Mouse (Mus musculus): ENCODE results near the gene Taar8a. TPM values are rescaled to one million over a fixed set of nuclear protein-coding genes. Genes with fewer than 3 reads are reported as not detected.
"Not testable (repeated sequence)": the region's sequence is repeated elsewhere in the genome, so short reads cannot be mapped to it uniquely, and the experiment has no call there.

Taar8a gene
- polyA plus RNA-seq (2015; fragmentation: Nextera tagmentation; extraction: Ambion mirVana) = not detected in 2 replicates

DNA sequence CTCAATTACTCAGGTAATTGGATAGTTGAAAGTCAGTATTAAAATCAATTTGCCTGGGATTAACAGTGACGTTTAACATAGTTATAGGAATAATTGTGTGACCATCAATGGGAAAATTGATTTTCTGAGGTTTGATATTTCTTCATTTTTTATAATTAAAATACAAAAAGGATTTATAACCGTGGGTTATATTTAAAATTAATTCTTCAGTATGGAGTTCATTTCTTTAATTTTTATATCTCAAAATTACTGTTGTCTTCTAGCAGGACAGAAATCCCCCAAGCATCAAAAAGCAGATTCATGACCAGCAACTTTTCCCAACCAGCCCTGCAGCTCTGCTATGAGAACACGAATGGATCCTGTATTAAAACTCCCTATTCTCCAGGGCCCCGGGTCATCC lies at the start of gene Taar8a:
Taar8a (plus strand) TSS at position 301 of the 400 bp plus-strand sequence.
- not testable (repeated sequence) for ATAC-seq (ENCODE audit: insufficient number of reproducible peaks, insufficient read depth, low FRiP score, low TSS enrichment, low read depth); H3K4me1 ChIP-seq; H3K27ac ChIP-seq; H3K9me3 ChIP-seq; H3K4me2 ChIP-seq; H3K27me3 ChIP-seq; H3K4me3 ChIP-seq; H3K9ac ChIP-seq; H3K36me3 ChIP-seq
- WGBS = 74% methylated on average over 2 of the region's 4 CpGs

DNA sequence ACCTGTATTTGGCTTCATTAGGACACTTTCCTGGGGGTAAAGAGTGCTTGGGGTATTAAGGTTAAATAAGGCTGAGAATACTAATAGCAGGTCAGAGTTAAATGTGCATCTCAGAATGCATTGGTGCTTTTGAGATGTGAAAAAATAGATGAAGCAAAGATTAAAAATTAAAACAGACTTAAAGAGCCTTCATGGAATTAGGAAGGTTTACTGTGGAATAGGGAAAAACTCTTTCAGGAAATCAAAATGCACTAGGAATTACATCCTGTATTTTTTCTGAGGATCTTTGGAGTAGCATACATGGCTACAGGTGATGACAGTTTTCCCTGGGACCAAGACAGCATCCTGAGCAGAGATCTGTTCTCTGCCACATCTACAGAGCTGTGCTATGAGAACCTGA lies 49.4 kb upstream of the Taar8a start, which contains the start of gene Taar7d:
Taar7d (plus strand) TSS at position 301 of the 400 bp plus-strand sequence.
- Histone ChIP-seq H3K4me2 (no peak within 1 kb of the TSS), H3K9me3 (no peaks in the 10 kb centered on the region)
- no peak for ATAC-seq (ENCODE audit: insufficient number of reproducible peaks, insufficient read depth, low FRiP score, low TSS enrichment, low read depth)

DNA sequence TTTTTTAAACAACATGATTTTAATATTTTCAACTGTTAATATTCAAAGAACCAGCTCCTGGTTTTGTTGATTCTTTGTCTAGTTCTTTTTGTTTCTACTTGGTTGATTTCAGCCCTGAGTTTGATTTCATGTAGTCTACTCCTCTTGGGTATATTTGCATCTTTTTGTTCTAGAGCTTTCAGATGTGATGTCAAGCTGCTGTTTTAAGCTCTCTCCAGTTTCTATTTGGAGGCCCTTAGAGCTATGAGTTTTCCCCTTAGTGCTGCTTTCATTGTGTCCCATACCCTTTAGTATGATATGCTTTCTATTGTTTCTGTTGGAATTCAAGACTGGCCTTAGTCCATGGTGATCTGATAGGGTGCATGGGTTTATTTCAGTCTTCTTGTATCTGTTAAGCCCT lies 45.0 kb upstream of the Taar8a start:
- Histone ChIP-seq H3K4me2 (no peak overlapping the region), H3K9me3 (no peaks in the 10 kb centered on the region), H3K4me3 (no peak overlapping the region), H3K27me3 (no peaks in the 10 kb centered on the region), H3K36me3 (no peaks in the 10 kb centered on the region), H3K9ac (no peak overlapping the region), H3K27ac (no peak overlapping the region), H3K4me1 (no peaks in the 10 kb centered on the region)
- no peak for ATAC-seq (ENCODE audit: insufficient number of reproducible peaks, insufficient read depth, low FRiP score, low TSS enrichment, low read depth)

More for the DNA sequence above, 49.4 kb upstream of the Taar8a start, which contains the start of gene Taar7d:
- Histone ChIP-seq H3K36me3 (no peaks in the 10 kb centered on the region), H3K27me3 (no peaks in the 10 kb centered on the region), H3K4me3 (no peak within 1 kb of the TSS), H3K4me1 (no peaks in the 10 kb centered on the region), H3K27ac (no peak within 1 kb of the TSS), H3K9ac (no peak within 1 kb of the TSS)

DNA sequence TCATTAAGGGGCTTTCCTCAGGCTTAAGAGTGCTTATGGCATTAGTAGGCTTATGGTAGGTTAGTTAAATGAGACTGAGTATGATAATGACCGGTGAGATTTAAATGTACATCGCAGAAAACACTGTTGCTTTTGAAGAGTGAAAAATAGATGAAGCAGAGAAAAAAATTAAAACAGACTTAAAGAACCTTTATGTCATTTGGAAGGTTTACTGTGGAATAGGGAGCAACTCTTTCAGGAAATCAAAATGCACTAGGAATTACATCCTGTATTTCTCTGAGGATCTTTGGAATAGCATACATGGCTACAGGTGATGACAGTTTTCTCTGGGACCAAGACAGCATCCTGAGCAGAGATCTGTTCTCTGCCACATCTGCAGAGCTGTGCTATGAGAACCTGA lies 39.0 kb upstream of the Taar8a start, which contains the start of gene Taar7e:
Taar7e (plus strand) TSS at position 301 of the 400 bp plus-strand sequence.
- Histone ChIP-seq H3K4me1 (no peaks in the 10 kb centered on the region), H3K27me3 (no peaks in the 10 kb centered on the region), H3K4me2 (no peak within 1 kb of the TSS), H3K4me3 (no peak within 1 kb of the TSS), H3K9ac (no peak within 1 kb of the TSS), H3K36me3 (no peaks in the 10 kb centered on the region), H3K27ac (no peak within 1 kb of the TSS), H3K9me3 (no peaks in the 10 kb centered on the region)
- no peak for ATAC-seq (ENCODE audit: insufficient number of reproducible peaks, insufficient read depth, low FRiP score, low TSS enrichment, low read depth)
- 82% methylated on average over 2 of the region's 2 CpGs for WGBS

DNA sequence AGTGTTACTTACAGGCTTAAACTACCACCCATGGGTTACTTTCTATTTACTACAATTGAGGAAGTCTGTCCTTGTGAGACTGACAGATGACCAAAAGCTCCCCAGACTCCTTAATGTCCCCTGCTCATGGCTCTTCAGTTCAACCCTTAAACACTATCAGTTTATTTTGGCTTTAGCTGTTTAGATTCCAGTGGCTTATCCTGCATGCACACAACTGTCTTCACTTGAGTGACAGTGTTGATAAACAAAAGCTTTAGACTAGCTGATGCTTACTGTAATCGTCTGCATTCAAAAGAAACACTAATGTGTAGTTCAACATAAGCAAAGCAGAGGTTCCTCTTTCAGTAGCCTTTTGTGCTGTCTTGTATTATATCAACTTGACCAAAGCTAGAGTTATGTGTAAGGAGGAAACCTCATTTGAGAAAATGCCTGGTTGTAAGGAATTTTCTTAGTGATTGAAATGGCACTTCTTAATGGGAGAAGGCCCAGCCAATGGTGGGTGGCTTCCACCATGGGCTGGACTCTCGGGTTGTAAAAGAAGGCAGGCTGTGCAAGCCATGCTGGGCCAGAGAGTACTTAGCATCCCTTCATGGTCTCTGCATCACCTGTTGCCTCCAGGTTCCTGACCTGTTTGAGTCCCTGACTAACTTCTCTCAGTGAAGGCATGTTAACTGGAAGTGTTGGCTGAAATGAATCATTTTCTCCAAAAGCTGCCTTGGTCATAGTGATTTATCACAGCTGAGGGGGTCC lies 36.0 kb upstream of the Taar8a start:
- Histone ChIP-seq H3K4me3 (no peak overlapping the region), H3K9me3 (no peaks in the 10 kb centered on the region), H3K27me3 (no peaks in the 10 kb centered on the region), H3K9ac (no peak overlapping the region), H3K4me1 (no peaks in the 10 kb centered on the region), H3K36me3 (no peaks in the 10 kb centered on the region), H3K27ac (no peak overlapping the region), H3K4me2 (no peak overlapping the region)
- 66% methylated on average over 2 of the region's 2 CpGs for WGBS
- ATAC-seq (ENCODE audit: insufficient number of reproducible peaks, insufficient read depth, low FRiP score, low TSS enrichment, low read depth) = no peak

DNA sequence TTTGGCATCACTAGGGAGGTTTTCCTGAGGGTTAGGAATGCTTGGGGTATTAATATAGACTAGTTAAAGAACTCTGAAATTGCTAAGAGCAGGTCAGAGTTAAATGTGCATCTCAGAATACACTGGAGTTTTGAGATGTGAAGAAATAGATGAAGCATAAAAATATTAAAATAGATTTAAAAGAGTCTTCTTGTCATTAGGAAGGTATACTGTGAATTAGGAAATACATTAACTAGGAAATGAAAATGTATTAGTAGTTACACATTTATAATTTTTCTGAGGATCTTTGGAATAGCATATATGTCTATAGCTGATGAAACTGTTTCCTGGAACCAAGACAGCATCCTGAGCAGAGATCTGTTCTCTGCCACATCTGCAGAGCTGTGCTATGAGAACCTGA lies 27.1 kb upstream of the Taar8a start, which contains the start of gene Taar7f:
Taar7f (plus strand) TSS at position 301 of the 400 bp plus-strand sequence.
- no peak for ATAC-seq (ENCODE audit: insufficient number of reproducible peaks, insufficient read depth, low FRiP score, low TSS enrichment, low read depth)
- Histone ChIP-seq H3K4me1 (no peaks in the 10 kb centered on the region), H3K27me3 (no peaks in the 10 kb centered on the region), H3K4me3 (no peak within 1 kb of the TSS), H3K27ac (no peak within 1 kb of the TSS), H3K9ac (no peak within 1 kb of the TSS), H3K36me3 (no peaks in the 10 kb centered on the region), H3K4me2 (no peak within 1 kb of the TSS), H3K9me3 (no peaks in the 10 kb centered on the region)

DNA sequence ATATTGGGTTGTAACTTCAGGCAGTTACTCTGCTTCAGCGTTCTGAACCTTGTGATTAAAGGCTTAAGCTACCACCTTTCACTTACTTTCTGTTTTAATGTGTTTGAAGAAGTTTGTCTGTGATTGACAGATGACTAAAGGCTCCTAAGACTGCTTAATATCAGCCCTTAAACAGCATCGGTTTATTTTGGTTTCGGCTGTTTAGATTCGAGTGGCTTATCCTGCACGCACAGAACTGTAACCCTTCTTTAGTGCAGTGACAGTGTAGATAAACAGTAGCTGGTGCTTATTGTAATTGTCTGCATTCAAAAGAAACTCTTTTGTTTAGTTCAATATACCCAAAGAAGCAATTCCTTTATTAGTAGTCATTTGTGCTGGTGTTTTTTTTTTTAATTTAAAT lies 24.3 kb upstream of the Taar8a start:
- Histone ChIP-seq H3K4me1 (no peaks in the 10 kb centered on the region), H3K9me3 (no peaks in the 10 kb centered on the region), H3K27ac (no peak overlapping the region), H3K4me2 (no peak overlapping the region), H3K4me3 (no peak overlapping the region), H3K36me3 (no peaks in the 10 kb centered on the region), H3K9ac (no peak overlapping the region), H3K27me3 (no peaks in the 10 kb centered on the region)
- WGBS = 64% methylated on average over 5 of the region's 5 CpGs
- no peak for ATAC-seq (ENCODE audit: insufficient number of reproducible peaks, insufficient read depth, low FRiP score, low TSS enrichment, low read depth)

DNA sequence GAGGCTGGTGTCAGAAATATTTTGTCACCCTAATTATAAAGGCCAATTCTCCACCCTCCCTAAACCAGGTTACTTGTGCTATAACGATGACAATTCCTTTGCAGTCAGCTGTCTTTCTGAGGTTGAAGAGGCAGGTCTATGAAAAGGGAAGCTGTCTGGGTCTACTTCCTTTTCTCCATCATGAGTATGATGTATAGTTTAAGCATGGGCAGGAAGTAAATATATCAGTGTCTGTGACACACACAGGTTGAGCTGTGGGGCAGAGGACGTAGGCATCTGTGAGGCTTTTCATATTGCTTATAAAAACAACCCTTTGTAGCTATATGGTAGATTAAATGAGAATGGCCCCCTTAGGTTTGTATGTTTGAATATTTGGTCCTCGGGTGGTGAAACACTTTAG lies 17.3 kb upstream of the Taar8a start:
- WGBS = 86% methylated on average over 3 of the region's 3 CpGs
- Histone ChIP-seq H3K36me3 (no peaks in the 10 kb centered on the region), H3K9ac (no peak overlapping the region), H3K27ac (no peak overlapping the region), H3K4me2 (no peak overlapping the region), H3K4me1 (no peaks in the 10 kb centered on the region), H3K4me3 (no peak overlapping the region), H3K9me3 (no peaks in the 10 kb centered on the region), H3K27me3 (no peaks in the 10 kb centered on the region)
- no peak for ATAC-seq (ENCODE audit: insufficient number of reproducible peaks, insufficient read depth, low FRiP score, low TSS enrichment, low read depth)

DNA sequence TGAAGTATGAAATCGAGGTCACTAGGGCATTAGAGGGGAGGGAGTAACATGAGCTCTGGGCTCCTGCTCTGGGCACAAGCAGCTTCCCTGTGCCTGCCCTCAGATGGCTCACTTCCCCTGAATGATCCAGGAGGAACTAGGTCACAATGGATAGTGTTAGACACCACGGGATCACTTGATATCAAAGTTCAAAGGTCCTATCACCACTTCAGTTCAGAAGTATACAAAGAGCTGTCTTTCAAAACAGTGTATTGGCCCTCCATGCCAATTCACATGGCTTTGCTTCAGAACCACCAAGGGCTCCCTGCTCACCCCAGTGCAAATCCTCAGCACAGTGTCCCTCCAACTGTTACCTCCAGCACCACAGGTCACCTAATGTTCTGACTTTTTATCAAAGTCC lies 1.5 kb upstream of the Taar8a start:
- 19% methylated on average over 2 of the region's 2 CpGs for WGBS
- not testable (repeated sequence) for ATAC-seq (ENCODE audit: insufficient number of reproducible peaks, insufficient read depth, low FRiP score, low TSS enrichment, low read depth); H3K4me2 ChIP-seq; H3K9ac ChIP-seq; H3K27me3 ChIP-seq; H3K36me3 ChIP-seq; H3K27ac ChIP-seq; H3K9me3 ChIP-seq; H3K4me1 ChIP-seq; H3K4me3 ChIP-seq

DNA sequence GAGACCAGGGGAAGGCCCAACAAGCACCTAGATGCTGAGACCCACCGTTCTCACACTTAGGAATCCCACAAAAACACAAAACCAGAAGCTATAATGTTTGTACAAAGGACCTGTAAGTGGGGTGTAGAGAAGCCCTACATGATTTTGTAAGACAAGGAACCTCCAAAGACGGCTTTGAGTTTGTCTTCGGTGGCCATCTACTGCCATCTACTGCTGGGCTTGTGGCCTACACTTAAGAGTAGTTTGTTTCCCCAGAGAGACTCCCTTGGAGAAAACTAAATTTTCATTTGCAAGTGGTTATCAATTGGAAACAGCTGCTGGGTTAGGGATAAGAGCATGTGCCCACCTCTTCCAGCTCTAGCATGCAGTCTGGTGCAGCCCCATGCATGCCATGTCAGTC lies 3.9 kb downstream of the Taar8a start:
- Histone ChIP-seq H3K4me1 (no peaks in the 10 kb centered on the region), H3K9me3 (no peaks in the 10 kb centered on the region), H3K36me3 (no peaks in the 10 kb centered on the region), H3K9ac (no peak overlapping the region), H3K4me3 (no peak overlapping the region), H3K27me3 (no peaks in the 10 kb centered on the region), H3K4me2 (no peak overlapping the region), H3K27ac (no peak overlapping the region)
- 42% methylated on average over 3 of the region's 3 CpGs for WGBS
- no peak for ATAC-seq (ENCODE audit: insufficient number of reproducible peaks, insufficient read depth, low FRiP score, low TSS enrichment, low read depth)

DNA sequence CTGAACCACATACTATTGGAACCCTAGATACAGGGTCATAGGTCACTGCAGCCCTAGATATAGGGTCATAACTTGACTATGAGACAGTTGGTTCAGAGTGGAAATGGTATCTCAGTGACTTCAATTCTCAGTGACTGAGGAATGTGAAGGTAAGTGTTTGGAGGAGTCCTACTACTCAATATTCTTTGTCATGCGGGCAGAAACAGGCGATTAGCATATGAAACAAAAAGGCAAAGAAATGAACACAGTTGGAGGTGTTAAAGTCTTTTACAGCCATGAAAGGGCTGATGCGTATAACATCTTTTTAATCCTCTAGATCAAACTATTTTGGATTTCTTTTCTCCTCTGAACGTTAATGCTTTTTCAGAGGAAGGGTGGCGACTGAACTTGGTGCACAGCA lies 9.6 kb downstream of the Taar8a start:
- H3K9me3 ChIP-seq = no peaks in the 10 kb centered on the region
- H3K27ac ChIP-seq = no peak overlapping the region
- H3K27me3 ChIP-seq = no peaks in the 10 kb centered on the region
- ATAC-seq (ENCODE audit: insufficient number of reproducible peaks, insufficient read depth, low FRiP score, low TSS enrichment, low read depth) = no peak
- no peaks in the 10 kb centered on the region for H3K4me1 ChIP-seq
- no peaks in the 10 kb centered on the region for H3K36me3 ChIP-seq
- H3K4me3 ChIP-seq = no peak overlapping the region
- H3K9ac ChIP-seq = no peak overlapping the region
- WGBS = 74% methylated on average over 5 of the region's 5 CpGs
- H3K4me2 ChIP-seq = no peak overlapping the region

DNA sequence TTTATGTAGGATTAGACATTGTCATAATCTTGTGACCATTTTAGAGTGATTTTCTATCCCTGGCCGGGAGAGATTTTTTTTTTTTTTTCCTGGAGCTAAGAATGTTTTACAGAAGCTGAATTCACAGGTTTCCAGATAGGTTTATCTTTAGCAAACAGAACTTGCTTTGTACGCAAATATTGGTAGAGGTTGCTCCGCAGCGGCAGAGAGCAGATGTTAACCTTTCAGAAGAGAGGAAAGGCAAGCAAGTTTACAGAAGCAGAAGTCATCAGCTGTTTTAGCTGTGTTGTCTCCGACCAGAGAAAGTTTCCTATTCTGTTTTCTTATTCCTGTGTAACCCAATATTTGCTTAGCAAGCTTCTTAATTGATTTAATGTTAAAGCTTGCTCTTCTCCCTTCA lies 10.3 kb downstream of the Taar8a start:
- Histone ChIP-seq H3K27me3 (no peaks in the 10 kb centered on the region), H3K27ac (no peak overlapping the region), H3K4me3 (no peak overlapping the region), H3K36me3 (no peaks in the 10 kb centered on the region), H3K4me2 (no peak overlapping the region), H3K9ac (no peak overlapping the region), H3K4me1 (no peaks in the 10 kb centered on the region), H3K9me3 (no peaks in the 10 kb centered on the region)
- ATAC-seq (ENCODE audit: insufficient number of reproducible peaks, insufficient read depth, low FRiP score, low TSS enrichment, low read depth) = no peak
- WGBS = 73% methylated on average over 5 of the region's 5 CpGs
